Mouse (Mus musculus) adrenal gland, postnatal 4 days (tissue): Measurements from ENCODE around the gene Sparcl1. TPM values are rescaled to one million over a fixed set of nuclear protein-coding genes. Genes with fewer than 3 reads are reported as not detected.

Source experiments
- DNase-seq, 2 experiments: peaks; one replicate each; pipeline ENCODE4 v3.0.0; 2021 to 2022; ENCODE audit warnings: low spot score in 2 of 2, mixed read lengths in 2 of 2
- long read RNA-seq, 2 experiments: library from polyadenylated mRNA; stranded (forward); transcript quantifications; one replicate each; pipeline ENCODE4 v2.0.0; 2021
- total RNA-seq, 2 experiments: library from RNA; stranded (reverse); gene quantifications; 2 replicates each; pipeline ENCODE4 v1.2.3; 2021

Gene Sparcl1
- 10 to 100 TPM; 83.2 to 85.6 TPM for total RNA-seq
- long read RNA-seq, experiment 1, transcript Sparcl1-201 (11 exons, 2,759 nt) = major isoform, 39 of 51 reads
- long read RNA-seq, experiment 1, partial matches to known transcripts = 9 of 51 reads
- long read RNA-seq, experiment 1, other reads (novel, unspliced or antisense) = 3 of 51 reads
- long read RNA-seq, experiment 2, transcript Sparcl1-201 (11 exons, 2,759 nt) = major isoform, 100 of 107 reads
- long read RNA-seq, experiment 2, partial matches to known transcripts = 5 of 107 reads
- long read RNA-seq, experiment 2, other reads (novel, unspliced or antisense) = 2 of 107 reads

- DNase-seq = no peak
Measured at GRCm38 (mm10) chr5:104113491-104114172, at the start of gene Sparcl1. TSS of gene Sparcl1 (minus strand) at chr5:104113733.

GRCm38 (mm10) chr5:104161390-104161789 is 47.9 kb upstream of the Sparcl1 start:
- no peak for DNase-seq

- no peak for DNase-seq
Measured at GRCm38 (mm10) chr5:104160581-104160980, 47.0 kb upstream of the Sparcl1 start.

GRCm38 (mm10) chr5:104158332-104159052 is 45.0 kb upstream of the Sparcl1 start:
- peak in 1 of 2 experiments; percentile 14 for DNase-seq

- DNase-seq = no peak
Measured at GRCm38 (mm10) chr5:104157701-104158100, 44.2 kb upstream of the Sparcl1 start.

GRCm38 (mm10) chr5:104150196-104150595 is 36.7 kb upstream of the Sparcl1 start:
- DNase-seq = no peak

- peak in 1 of 2 experiments; percentile 22 for DNase-seq
Measured at GRCm38 (mm10) chr5:104149349-104149748, 35.8 kb upstream of the Sparcl1 start.

- DNase-seq = no peak
Measured at GRCm38 (mm10) chr5:104144057-104144456, 30.5 kb upstream of the Sparcl1 start.

GRCm38 (mm10) chr5:104141067-104141466 is 27.5 kb upstream of the Sparcl1 start:
- no peak for DNase-seq

- DNase-seq = no peak
Measured at GRCm38 (mm10) chr5:104137920-104138541, 24.5 kb upstream of the Sparcl1 start.

- no peak for DNase-seq
Measured at GRCm38 (mm10) chr5:104133752-104134151, 20.2 kb upstream of the Sparcl1 start.

GRCm38 (mm10) chr5:104131544-104131943 is 18.0 kb upstream of the Sparcl1 start:
- DNase-seq = no peak

GRCm38 (mm10) chr5:104130891-104131290 is 17.4 kb upstream of the Sparcl1 start:
- no peak for DNase-seq

GRCm38 (mm10) chr5:104128281-104129031 is 14.9 kb upstream of the Sparcl1 start:
- DNase-seq = no peak

GRCm38 (mm10) chr5:104127351-104127750 is 13.8 kb upstream of the Sparcl1 start:
- DNase-seq = no peak

- no peak for DNase-seq
Measured at GRCm38 (mm10) chr5:104126561-104127320, 13.2 kb upstream of the Sparcl1 start.

- no peak for DNase-seq
Measured at GRCm38 (mm10) chr5:104124016-104124658, 10.6 kb upstream of the Sparcl1 start.

GRCm38 (mm10) chr5:104115890-104116289 is 2.4 kb upstream of the Sparcl1 start:
- DNase-seq = no peak

GRCm38 (mm10) chr5:104115118-104115517 is 1.6 kb upstream of the Sparcl1 start:
- DNase-seq = no peak
